Mouse (Mus musculus) stomach, embryonic 16.5 days (tissue): ENCODE data around the gene Draxin. TPM values are rescaled to one million over a fixed set of nuclear protein-coding genes. Genes with fewer than 3 reads are reported as not detected.

Experiments
- ATAC-seq: fragments of 200-750 bp; cut with Nextera tagmentation; 2 replicates; pipeline ENCODE4 v1.8.0; 2017; ENCODE audit warnings: moderate number of reproducible peaks, moderate TSS enrichment; ENCODE audit not compliant: insufficient read depth, low FRiP score
- H3K27ac ChIP-seq: fragments of 300-500 bp; sonication (generic); 2 replicates; pipeline ENCODE4 v1.5.1; 2014; ENCODE audit warnings: low read length
- H3K27me3 ChIP-seq: fragments of 300-500 bp; sonication (generic); 2 replicates; pipeline ENCODE4 v1.6.1; 2014; ENCODE audit warnings: low read length, control low read depth, mixed read lengths; ENCODE audit not compliant: control insufficient read depth, insufficient read depth
- H3K36me3 ChIP-seq: fragments of 300-500 bp; sonication (generic); 2 replicates; pipeline ENCODE4 v1.6.1; 2014; ENCODE audit warnings: low read length; ENCODE audit not compliant: control insufficient read depth, insufficient read depth
- H3K4me1 ChIP-seq: fragments of 300-500 bp; sonication (generic); 2 replicates; pipeline ENCODE4 v1.6.1; 2014; ENCODE audit warnings: low read length, control low read depth, mixed read lengths; ENCODE audit not compliant: control insufficient read depth, insufficient read depth
- H3K4me2 ChIP-seq: fragments of 300-500 bp; sonication (generic); 2 replicates; pipeline ENCODE4 v1.6.1; 2014; ENCODE audit warnings: low read depth, low read length, mixed read lengths
- H3K4me3 ChIP-seq: fragments of 300-500 bp; sonication (generic); replicated peaks from 2 replicates; pipeline ENCODE4 v1.5.1; 2014; ENCODE audit warnings: mild to moderate bottlenecking, low read length
- H3K9ac ChIP-seq: fragments of 300-500 bp; sonication (generic); 2 replicates; pipeline ENCODE4 v1.6.1; 2014; ENCODE audit warnings: low read length
- H3K9me3 ChIP-seq: fragments of 300-500 bp; sonication (generic); replicated peaks from 2 replicates; pipeline ENCODE4 v1.6.1; 2016; ENCODE audit warnings: low read length, control low read depth; ENCODE audit not compliant: control insufficient read depth
- WGBS: fragments of 180-500 bp; shearing (Covaris S2); extraction: QIAGEN DNeasy Blood & Tissue Kit; methylation state at CpG from one replicate; pipeline ENCODE4 v1.1.7; 2014; 5-methylcytosine and 5-hydroxymethylcytosine counted together
- polyA plus RNA-seq: library from polyadenylated mRNA; unstranded; fragments of >200 nt; fragmentation: Nextera tagmentation; extraction: Ambion mirVana; gene quantifications from 2 replicates; pipeline ENCODE4 v1.2.1, GENCODE M21; 2015

Gene Draxin
- polyA plus RNA-seq, 1 experiment from 2014 or later, result 0.04 TPM

- H3K4me2 ChIP-seq, result no peak overlapping the region
- H3K4me1 ChIP-seq, result peaks cover 39% of the 10 kb centered on the region
- 49% methylated on average over 21 of the region's 21 CpGs for WGBS
Measured at GRCm38 (mm10) chr4:148083176-148083899, 47.2 kb downstream of the Draxin start.

GRCm38 (mm10) chr4:148082257-148083044 is 48.0 kb downstream of the Draxin start:
- ATAC-seq, result peak; percentile 12; the same call in 1 of the 2 replicates
- H3K27ac ChIP-seq, result no peak overlapping the region

More at GRCm38 (mm10) chr4:148083176-148083899, 47.2 kb downstream of the Draxin start:
- Histone ChIP-seq H3K9ac (no peak overlapping the region; the same call in 1 of the 2 replicates), H3K36me3 (no peaks in the 10 kb centered on the region; the same call in 1 of the 2 replicates), H3K9me3 (no peaks in the 10 kb centered on the region), H3K4me3 (no peak overlapping the region), H3K27ac (no peak overlapping the region), H3K27me3 (no peaks in the 10 kb centered on the region)
- no peak for ATAC-seq

GRCm38 (mm10) chr4:148081201-148081600 is 49.3 kb downstream of the Draxin start:
- no peak for ATAC-seq
- 96% methylated on average over 10 of the region's 10 CpGs for WGBS
- Histone ChIP-seq H3K27me3 (no peaks in the 10 kb centered on the region), H3K27ac (no peak overlapping the region), H3K4me1 (peaks cover 28% of the 10 kb centered on the region), H3K4me3 (no peak overlapping the region), H3K36me3 (no peaks in the 10 kb centered on the region; the same call in 1 of the 2 replicates), H3K9me3 (no peaks in the 10 kb centered on the region), H3K9ac (no peak overlapping the region), H3K4me2 (no peak overlapping the region)

More at GRCm38 (mm10) chr4:148082257-148083044, 48.0 kb downstream of the Draxin start:
- no peaks in the 10 kb centered on the region for H3K9me3 ChIP-seq
- H3K9ac ChIP-seq, result no peak overlapping the region
- no peak overlapping the region for H3K4me2 ChIP-seq
- H3K27me3 ChIP-seq, result no peaks in the 10 kb centered on the region
- H3K4me1 ChIP-seq, result peaks cover 35% of the 10 kb centered on the region
- H3K4me3 ChIP-seq, result no peak overlapping the region
- 49% methylated on average over 12 of the region's 12 CpGs for WGBS
- H3K36me3 ChIP-seq, result no peaks in the 10 kb centered on the region; the same call in 1 of the 2 replicates

- Histone ChIP-seq H3K4me2 (no peak overlapping the region), H3K27ac (no peak overlapping the region), H3K36me3 (no peaks in the 10 kb centered on the region; the same call in 1 of the 2 replicates), H3K4me3 (no peak overlapping the region), H3K4me1 (peaks cover 22% of the 10 kb centered on the region), H3K9ac (no peak overlapping the region), H3K9me3 (no peaks in the 10 kb centered on the region), H3K27me3 (no peaks in the 10 kb centered on the region)
- WGBS, result 90% methylated on average over 1 of the region's 1 CpGs
- no peak for ATAC-seq
Measured at GRCm38 (mm10) chr4:148080597-148080973, 49.9 kb downstream of the Draxin start.

- no peak for ATAC-seq
- Histone ChIP-seq H3K4me1 (peaks cover 17% of the 10 kb centered on the region), H3K36me3 (no peaks in the 10 kb centered on the region; the same call in 1 of the 2 replicates), H3K27ac (no peak overlapping the region), H3K4me3 (no peak overlapping the region), H3K4me2 (no peak overlapping the region), H3K9me3 (no peaks in the 10 kb centered on the region), H3K27me3 (no peaks in the 10 kb centered on the region), H3K9ac (no peak overlapping the region)
- WGBS, result 88% methylated on average over 8 of the region's 8 CpGs
Measured at GRCm38 (mm10) chr4:148079944-148080596, 50.4 kb downstream of the Draxin start.

GRCm38 (mm10) chr4:148079212-148079611 is 51.3 kb downstream of the Draxin start:
- peaks cover 12% of the 10 kb centered on the region; the same call in 1 of the 2 replicates for H3K4me1 ChIP-seq
- 46% methylated on average over 6 of the region's 6 CpGs for WGBS
- H3K9ac ChIP-seq, result no peak overlapping the region
- no peak overlapping the region for H3K27ac ChIP-seq
- H3K4me2 ChIP-seq, result no peak overlapping the region
- H3K27me3 ChIP-seq, result no peaks in the 10 kb centered on the region
- no peak overlapping the region for H3K4me3 ChIP-seq
- ATAC-seq, result no peak
- no peaks in the 10 kb centered on the region; the same call in 1 of the 2 replicates for H3K36me3 ChIP-seq
- no peaks in the 10 kb centered on the region for H3K9me3 ChIP-seq

- Histone ChIP-seq H3K4me3 (no peak overlapping the region), H3K4me1 (no peaks in the 10 kb centered on the region), H3K9me3 (no peaks in the 10 kb centered on the region), H3K27me3 (no peaks in the 10 kb centered on the region), H3K27ac (no peak overlapping the region), H3K9ac (no peak overlapping the region), H3K36me3 (no peaks in the 10 kb centered on the region), H3K4me2 (no peak overlapping the region)
- no peak for ATAC-seq
- WGBS, result 88% methylated on average over 6 of the region's 6 CpGs
Measured at GRCm38 (mm10) chr4:148075881-148076280, 54.6 kb downstream of the Draxin start.

GRCm38 (mm10) chr4:148075259-148075658 is 55.2 kb downstream of the Draxin start:
- ATAC-seq, result peak; percentile 41; the same call in 1 of the 2 replicates
- Histone ChIP-seq H3K4me2 (peak overlapping the region; percentile 54), H3K36me3 (no peaks in the 10 kb centered on the region), H3K27me3 (no peaks in the 10 kb centered on the region), H3K9me3 (no peaks in the 10 kb centered on the region), H3K4me3 (peak overlapping the region; percentile 38), H3K9ac (peak overlapping the region; percentile 51), H3K4me1 (no peaks in the 10 kb centered on the region), H3K27ac (no peak overlapping the region)
- WGBS, result 34% methylated on average over 21 of the region's 21 CpGs
